Mouse (Mus musculus): ENCODE measurements around the gene Gm47791.

- TF ChIP-seq MYOG (IDR thresholded peaks at IDR 0.05; ENCODE audit: control insufficient read depth in 1 of 3, insufficient read depth in 1 of 3, insufficient read length in 2 of 3, low read depth in 2 of 3): no peak
- no peak for TF ChIP-seq POLR2A (IDR thresholded peaks at IDR 0.05; ENCODE audit: insufficient read length, low read depth)
- TF ChIP-seq E2F4 (IDR thresholded peaks at IDR 0.05; ENCODE audit: insufficient read depth): no peak
- TF ChIP-seq POLR2AphosphoS2 (IDR thresholded peaks at IDR 0.05; ENCODE audit: insufficient read length, low read depth): no peak
- TF ChIP-seq TCF3 (IDR thresholded peaks at IDR 0.05; ENCODE audit: insufficient read length, low read depth): no peak
- no peak for TF ChIP-seq REST (IDR thresholded peaks at IDR 0.05; ENCODE audit: insufficient read depth, insufficient read length)
- TF ChIP-seq SRF (IDR thresholded peaks at IDR 0.05; ENCODE audit: control insufficient read depth, insufficient read length, low read depth): no peak
- TF ChIP-seq MAX (IDR thresholded peaks at IDR 0.05; ENCODE audit: low read depth): no peak
These were observed 16.4 kb upstream of the Gm47791 start for GRCm38 (mm10) chr1:82787414-82787813.
